Mouse (Mus musculus) layer of hippocampus, adult 6 months (tissue): Measurements from ENCODE around the gene Mov10l1. TPM values are rescaled to one million over a fixed set of nuclear protein-coding genes. Genes with fewer than 3 reads are reported as not detected.

Experiments used
- long read RNA-seq, 2 experiments: library from polyadenylated mRNA; unstranded; transcript quantifications; one replicate each; pipeline ENCODE4 v2.0.0; 2019 to 2020
- polyA plus RNA-seq: library from polyadenylated mRNA; unstranded; fragments of <200 nt; fragmentation: Nextera tagmentation; gene quantifications from 2 replicates; pipeline ENCODE4 v1.2.3, GENCODE M21; 2021

Gene Mov10l1
- polyA plus RNA-seq: not detected in 2 replicates
- long read RNA-seq, experiment 1: 0 reads
- long read RNA-seq, experiment 2: 0 reads

GRCm38 (mm10) chr15:88982534-88983079, at the start of gene Mov10l1:
Gene Mov10l1 (plus strand): TSS chr15:88982909.

GRCm38 (mm10) chr15:88954368-88955072, 28.2 kb upstream of the Mov10l1 start, which contains the start of gene Ttll8:
Gene Ttll8 (minus strand): TSS chr15:88954418.

GRCm38 (mm10) chr15:88978281-88979137, 4.2 kb upstream of the Mov10l1 start, which contains the start of gene Mlc1:
Gene Mlc1 (minus strand): TSS chr15:88979007.

GRCm38 (mm10) chr15:89059161-89059931, 76.6 kb downstream of the Mov10l1 start, which contains the start of gene Panx2:
Gene Panx2 (plus strand): TSS chr15:89059734.

GRCm38 (mm10) chr15:89074613-89075477, 92.1 kb downstream of the Mov10l1 start, which contains the start of gene Trabd:
Gene Trabd (plus strand): TSS chr15:89075124.

GRCm38 (mm10) chr15:89088607-89089247, 106.0 kb downstream of the Mov10l1 start, which contains the start of gene Selenoo:
Gene Selenoo (plus strand): TSS chr15:89089084.

Other genes starting within 250 kb of the Mov10l1 start
- 4.2 and 5.8 TPM in 2 replicates for gene Brd1, start 248.7 kb upstream of the Mov10l1 start, polyA plus RNA-seq
- gene Zbed4, start 231.2 kb upstream of the Mov10l1 start, polyA plus RNA-seq: 0.94 and 0.95 TPM in 2 replicates
- 6.9 and 7.2 TPM in 2 replicates for gene Alg12, start 163.6 kb upstream of the Mov10l1 start, polyA plus RNA-seq
- gene Creld2, start 163.3 kb upstream of the Mov10l1 start, polyA plus RNA-seq: 30.9 and 44.2 TPM in 2 replicates
- gene Pim3, start 120.7 kb upstream of the Mov10l1 start, polyA plus RNA-seq: 51.8 and 52.9 TPM in 2 replicates
- 0.14 and 0.16 TPM in 2 replicates for gene Ttll8, start 28.5 kb upstream of the Mov10l1 start, polyA plus RNA-seq
- 158 and 160 TPM in 2 replicates for gene Mlc1, start 3.9 kb upstream of the Mov10l1 start, polyA plus RNA-seq
- gene Panx2, start 76.8 kb downstream of the Mov10l1 start, polyA plus RNA-seq: 18.1 and 20.3 TPM in 2 replicates
- gene Trabd, start 92.2 kb downstream of the Mov10l1 start, polyA plus RNA-seq: 9.3 and 10.5 TPM in 2 replicates
- gene Selenoo, start 106.2 kb downstream of the Mov10l1 start, polyA plus RNA-seq: 20.8 and 28.2 TPM in 2 replicates
- 2.8 and 2.9 TPM in 2 replicates for gene Tubgcp6, start 140.2 kb downstream of the Mov10l1 start, polyA plus RNA-seq
- 4.4 and 4.5 TPM in 2 replicates for gene Hdac10, start 145.8 kb downstream of the Mov10l1 start, polyA plus RNA-seq
- gene Mapk12, start 157.8 kb downstream of the Mov10l1 start, polyA plus RNA-seq: 2.2 and 2.5 TPM in 2 replicates
- 7.8 and 10.5 TPM in 2 replicates for gene Mapk11, start 166.7 kb downstream of the Mov10l1 start, polyA plus RNA-seq
- gene Plxnb2, start 197.9 kb downstream of the Mov10l1 start, polyA plus RNA-seq: 17.0 and 24.8 TPM in 2 replicates
- 11.3 and 11.9 TPM in 2 replicates for gene Dennd6b, start 213.6 kb downstream of the Mov10l1 start, polyA plus RNA-seq
- gene Ppp6r2, start 228.6 kb downstream of the Mov10l1 start, polyA plus RNA-seq: 91.7 and 92.3 TPM in 2 replicates